Mouse (Mus musculus) ES-E14 (cell line): ENCODE data around the gene Prn. TPM values are rescaled to one million over a fixed set of nuclear protein-coding genes. Genes with fewer than 3 reads are reported as not detected.

ENCODE experiments used
- DNase-seq: peaks from one replicate; pipeline ENCODE4 v3.0.0-alpha.2; 2013; ENCODE audit warnings: low read depth, low spot score
- H3K27ac ChIP-seq: 2 replicates; pipeline ENCODE4 v1.5.1; 2012; ENCODE audit warnings: low read depth, mild to moderate bottlenecking, low read length, moderate library complexity, mixed read lengths; ENCODE audit not compliant: poor library complexity, insufficient read depth, severe bottlenecking
- H3K36me3 ChIP-seq: 2 replicates; pipeline ENCODE4 v1.6.1; 2012; ENCODE audit warnings: mild to moderate bottlenecking, low read length, moderate library complexity, mixed read lengths; ENCODE audit not compliant: control insufficient read depth, poor library complexity, insufficient read depth, severe bottlenecking
- H3K4me1 ChIP-seq, 2 experiments: fragments of 150-350 bp in 1 of 2; sonication (generic) in 1 of 2; 2 replicates each; pipeline ENCODE4 v1.6.1; 2012; ENCODE audit warnings: low read length in 2 of 2, mild to moderate bottlenecking in 1 of 2, mixed read lengths in 1 of 2; ENCODE audit not compliant: control insufficient read depth in 2 of 2, insufficient read depth in 2 of 2, poor library complexity in 1 of 2
- H3K4me3 ChIP-seq, 2 experiments: fragments of 150-350 bp in 1 of 2; sonication (generic) in 1 of 2; 2 replicates each; pipeline ENCODE4 v1.5.1; 2012; ENCODE audit warnings: low read length in 2 of 2, low read depth in 1 of 2, mild to moderate bottlenecking in 1 of 2, mixed read lengths in 1 of 2; ENCODE audit not compliant: insufficient read depth in 1 of 2, poor library complexity in 1 of 2, severe bottlenecking in 1 of 2
- H3K9ac ChIP-seq: 2 replicates; pipeline ENCODE4 v1.6.1; 2012; ENCODE audit warnings: low read depth, mild to moderate bottlenecking, low read length, mixed read lengths; ENCODE audit not compliant: poor library complexity, insufficient read depth, severe bottlenecking
- H3K9me3 ChIP-seq: fragments of 150-350 bp; sonication (generic); 2 replicates; pipeline ENCODE4 v1.6.1; 2012; ENCODE audit warnings: low read depth, mild to moderate bottlenecking, low read length; ENCODE audit not compliant: control insufficient read depth, insufficient read depth
- CHD2 ChIP-seq: IDR thresholded peaks from 2 replicates; pipeline ENCODE4 v1.6.1; 2014; ENCODE audit warnings: mild to moderate bottlenecking, low read depth, low read length, inconsistent platforms
- HCFC1 ChIP-seq: IDR thresholded peaks from 2 replicates; pipeline ENCODE4 v1.6.1; 2012; ENCODE audit warnings: low read length, inconsistent platforms, borderline replicate concordance; ENCODE audit not compliant: insufficient read depth
- MAFK ChIP-seq: IDR thresholded peaks from 2 replicates; pipeline ENCODE4 v1.6.1; 2014; ENCODE audit warnings: mild to moderate bottlenecking, low read depth, low read length, inconsistent platforms; ENCODE audit not compliant: insufficient read depth
- ZC3H11A ChIP-seq: IDR thresholded peaks from 2 replicates; pipeline ENCODE4 v1.6.1; 2012; ENCODE audit warnings: low read depth, mild to moderate bottlenecking, inconsistent platforms, low read length, borderline replicate concordance
- ZNF384 ChIP-seq: IDR thresholded peaks from 2 replicates; pipeline ENCODE4 v1.6.1; 2012; ENCODE audit warnings: low read depth, low read length, inconsistent platforms
- in situ Hi-C, 2 experiments: fragments of 600-800 bp; cut with MboI; formaldehyde crosslinking; loops; one replicate each; pipeline ENCODE4 v1.15.1; 2025; ENCODE audit warnings: low sequenced_read_pairs in 2 of 2, inconsistent platforms in 1 of 2; ENCODE audit not compliant: unreplicated experiment in 2 of 2
- total RNA-seq: library from RNA; depleted of rRNA; stranded (reverse); fragments of 300-350 nt; gene quantifications from 2 replicates; pipeline ENCODE4 v1.2.3, GENCODE M21; 2012

Prn gene
- total RNA-seq, 1 experiment = not detected

DNA sequence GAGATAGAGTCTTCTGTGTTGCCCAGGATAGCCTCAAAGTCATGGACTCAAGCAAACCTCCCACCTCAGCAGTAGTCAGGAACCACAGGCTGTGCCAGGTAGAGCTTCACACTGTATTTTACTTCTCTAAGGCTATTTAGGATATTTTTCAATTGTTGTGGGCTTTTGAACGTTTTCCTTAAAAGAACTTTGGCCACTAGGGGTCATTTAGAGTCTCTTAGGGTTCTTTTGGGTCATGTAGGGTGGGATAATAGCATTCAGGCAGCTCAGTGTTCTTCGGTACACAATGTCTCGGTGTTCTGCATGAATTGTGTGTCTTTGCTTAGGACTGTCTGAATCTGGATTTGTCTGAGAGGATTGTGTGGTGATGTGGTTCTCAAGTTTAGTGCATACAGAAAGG, 78.2 kb downstream of the Prn start:
- Histone ChIP-seq H3K36me3 (no peaks in the 10 kb centered on the region), H3K27ac (no peak overlapping the region), H3K9me3 (no peaks in the 10 kb centered on the region), H3K9ac (no peak overlapping the region), H3K4me1 (no peaks in the 10 kb centered on the region), H3K4me3 (no peak overlapping the region)
- no peak for TF ChIP-seq HCFC1
- TF ChIP-seq MAFK = no peak
- TF ChIP-seq CHD2 = no peak
- no peak for TF ChIP-seq ZNF384
- TF ChIP-seq ZC3H11A = no peak
- in situ Hi-C loops = loop anchor here in 1 of 2 experiments (10.0 kb wide), 1 partner anchor 147 kb away; no protein-coding TSS in a partner anchor
- no peak for DNase-seq

DNA sequence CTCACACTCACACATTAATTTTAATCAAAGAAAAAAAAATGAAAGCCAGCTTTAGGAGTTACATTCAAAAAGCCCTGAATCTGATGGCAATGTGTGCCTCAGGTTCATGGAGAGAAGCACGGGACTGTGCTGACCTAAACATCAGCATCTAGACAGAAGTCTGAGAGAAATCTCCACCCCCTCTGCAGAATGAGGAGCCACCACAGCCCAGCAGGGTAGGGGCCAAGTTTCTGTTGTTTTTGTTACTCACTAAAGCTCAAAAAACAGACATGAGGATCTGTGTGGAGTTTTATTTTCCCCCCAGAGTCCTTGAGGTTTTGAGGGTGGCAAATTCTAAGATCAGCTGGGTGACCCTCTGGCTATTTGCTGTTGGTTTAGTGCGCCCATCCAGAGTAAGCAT, 78.8 kb downstream of the Prn start:
- H3K9ac ChIP-seq = no peak overlapping the region
- no peaks in the 10 kb centered on the region for H3K9me3 ChIP-seq
- in situ Hi-C loops = loop anchor here in 1 of 2 experiments (10.0 kb wide), 1 partner anchor 146 kb away; no protein-coding TSS in a partner anchor
- no peak for TF ChIP-seq ZNF384
- no peak for TF ChIP-seq HCFC1
- TF ChIP-seq MAFK = no peak
- TF ChIP-seq CHD2 = no peak
- no peak for TF ChIP-seq ZC3H11A
- DNase-seq = no peak
- H3K27ac ChIP-seq = no peak overlapping the region
- H3K36me3 ChIP-seq = no peaks in the 10 kb centered on the region
- peaks cover 0 to 2% of the 10 kb centered on the region in 2 experiments; a peak in 1 of 4 replicates for H3K4me1 ChIP-seq
- H3K4me3 ChIP-seq = no peak overlapping the region

DNA sequence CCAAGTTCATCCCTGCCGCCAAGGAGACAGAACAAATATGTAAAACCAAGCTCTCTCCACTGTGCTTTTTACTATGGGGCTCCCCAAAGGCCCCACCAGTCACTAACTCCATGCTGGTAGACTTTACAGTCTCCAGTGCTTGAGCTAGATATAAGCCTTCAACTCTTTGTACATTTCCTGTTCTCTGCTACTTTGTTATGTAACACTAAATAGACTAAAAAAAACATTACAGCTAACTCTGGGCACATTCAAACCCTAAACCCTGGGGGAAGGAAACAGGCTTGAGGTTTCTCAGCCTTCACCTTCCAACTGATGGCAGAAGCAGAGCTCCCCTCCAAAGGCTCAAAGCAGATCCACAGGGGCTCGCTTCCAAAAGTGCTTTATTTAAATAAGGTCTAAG, 82.7 kb downstream of the Prn start:
- Histone ChIP-seq H3K4me3 (no peak overlapping the region), H3K27ac (no peak overlapping the region), H3K4me1 (peaks cover 0 to 2% of the 10 kb centered on the region in 2 experiments; a peak in 1 of 4 replicates), H3K9ac (no peak overlapping the region), H3K36me3 (no peaks in the 10 kb centered on the region), H3K9me3 (no peaks in the 10 kb centered on the region)
- DNase-seq = no peak
- in situ Hi-C loops = no loop called here
- no peak for TF ChIP-seq CHD2
- no peak for TF ChIP-seq MAFK
- no peak for TF ChIP-seq HCFC1
- no peak for TF ChIP-seq ZC3H11A
- no peak for TF ChIP-seq ZNF384

DNA sequence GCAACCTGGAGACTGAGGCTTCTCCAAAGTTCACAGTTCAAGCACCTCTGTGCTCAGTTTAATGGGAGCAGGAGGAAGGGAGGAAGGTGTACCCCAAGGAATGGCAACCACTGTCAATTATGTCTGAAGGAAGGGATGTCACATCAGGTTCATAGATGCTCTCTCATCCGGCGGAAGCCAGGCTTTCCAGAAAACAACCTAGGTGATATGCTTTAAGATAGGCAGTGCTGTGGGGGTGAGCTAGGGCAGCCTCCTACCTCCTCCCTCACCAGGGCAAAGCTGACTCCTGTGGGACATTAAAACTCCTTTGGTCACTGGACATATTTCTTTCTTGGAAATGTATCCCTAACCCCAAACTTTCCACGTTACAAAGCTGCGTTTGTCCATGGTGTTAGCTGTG, 83.4 kb downstream of the Prn start:
- no peak for TF ChIP-seq CHD2
- no peak for TF ChIP-seq ZNF384
- no peak for TF ChIP-seq HCFC1
- no peak for TF ChIP-seq ZC3H11A
- no peak for TF ChIP-seq MAFK
- Histone ChIP-seq H3K36me3 (no peaks in the 10 kb centered on the region), H3K4me3 (no peak overlapping the region), H3K27ac (no peak overlapping the region), H3K9ac (no peak overlapping the region), H3K9me3 (no peaks in the 10 kb centered on the region), H3K4me1 (peaks cover 0 to 2% of the 10 kb centered on the region in 2 experiments; a peak in 1 of 4 replicates)
- in situ Hi-C loops = no loop called here
- DNase-seq = no peak
